Mouse (Mus musculus) hindbrain, embryonic 16.5 days (tissue): Measurements from ENCODE around the gene Olfr295. TPM values are rescaled to one million over a fixed set of nuclear protein-coding genes. Genes with fewer than 3 reads are reported as not detected.

Experiments
- ATAC-seq: fragments of 200-750 bp; cut with Nextera tagmentation; 2 replicates; pipeline ENCODE4 v1.8.0; 2017; ENCODE audit warnings: moderate TSS enrichment, moderate library complexity
- H3K27ac ChIP-seq: fragments of 300-500 bp; sonication (generic); 2 replicates; pipeline ENCODE4 v1.5.1; 2014; ENCODE audit warnings: low read depth, mild to moderate bottlenecking, control low read depth, low read length, moderate library complexity
- H3K27me3 ChIP-seq: fragments of 300-500 bp; sonication (generic); replicated peaks from 2 replicates; pipeline ENCODE4 v1.6.1; 2014; ENCODE audit warnings: low read length; ENCODE audit not compliant: control insufficient read depth, insufficient read depth
- H3K36me3 ChIP-seq: fragments of 300-500 bp; sonication (generic); 2 replicates; pipeline ENCODE4 v1.6.1; 2014; ENCODE audit warnings: mild to moderate bottlenecking, low read length, moderate library complexity, mixed read lengths; ENCODE audit not compliant: control insufficient read depth, insufficient read depth
- H3K4me1 ChIP-seq: fragments of 300-500 bp; sonication (generic); 2 replicates; pipeline ENCODE4 v1.6.1; 2014; ENCODE audit warnings: low read depth, low read length; ENCODE audit not compliant: control insufficient read depth, insufficient read depth
- H3K4me2 ChIP-seq: fragments of 300-500 bp; sonication (generic); 2 replicates; pipeline ENCODE4 v1.6.1; 2014; ENCODE audit warnings: mild to moderate bottlenecking, low read length, control low read depth, moderate library complexity
- H3K4me3 ChIP-seq: fragments of 300-500 bp; sonication (generic); 2 replicates; pipeline ENCODE4 v1.5.1; 2014; ENCODE audit warnings: mild to moderate bottlenecking, low read length, control low read depth, moderate library complexity
- H3K9ac ChIP-seq: fragments of 300-500 bp; sonication (generic); 2 replicates; pipeline ENCODE4 v1.6.1; 2014; ENCODE audit warnings: low read depth, mild to moderate bottlenecking, control low read depth, low read length, moderate library complexity
- H3K9me3 ChIP-seq: fragments of 300-500 bp; sonication (generic); 2 replicates; pipeline ENCODE4 v1.6.1; 2014; ENCODE audit warnings: mild to moderate bottlenecking, low read length, moderate library complexity; ENCODE audit not compliant: control insufficient read depth
- WGBS: fragments of 180-500 bp; shearing (Covaris S2); extraction: QIAGEN DNeasy Blood & Tissue Kit; methylation state at CpG from one replicate; pipeline ENCODE4 v1.1.7; 2014; 5-methylcytosine and 5-hydroxymethylcytosine counted together
- polyA plus RNA-seq: library from polyadenylated mRNA; unstranded; fragments of >200 nt; fragmentation: Nextera tagmentation; extraction: Ambion mirVana; gene quantifications from 2 replicates; pipeline ENCODE4 v1.2.1, GENCODE M21; 2015

Olfr295 gene
- polyA plus RNA-seq, result not detected in 2 replicates

GRCm38 (mm10) chr7:86583562-86583961, at the start of gene Olfr295:
Gene Olfr295, plus strand, starts transcription at chr7:86583862.
- Histone ChIP-seq H3K9ac (no peak within 1 kb of the TSS), H3K4me2 (no peak within 1 kb of the TSS), H3K36me3 (no peaks in the 10 kb centered on the region), H3K4me3 (no peak within 1 kb of the TSS), H3K27ac (no peak within 1 kb of the TSS), H3K4me1 (no peaks in the 10 kb centered on the region), H3K9me3 (no peaks in the 10 kb centered on the region), H3K27me3 (no peaks in the 10 kb centered on the region)
- WGBS, result 80% methylated on average over 2 of the region's 2 CpGs
- ATAC-seq, result no peak

- Histone ChIP-seq H3K4me1 (no peaks in the 10 kb centered on the region), H3K9me3 (no peaks in the 10 kb centered on the region), H3K9ac (no peak within 1 kb of the TSS), H3K27me3 (no peaks in the 10 kb centered on the region), H3K4me2 (no peak within 1 kb of the TSS), H3K27ac (no peak within 1 kb of the TSS), H3K4me3 (no peak within 1 kb of the TSS), H3K36me3 (no peaks in the 10 kb centered on the region)
- no peak for ATAC-seq
- 57% methylated on average over 2 of the region's 2 CpGs for WGBS
These were observed 32.9 kb downstream of the Olfr295 start, which contains the start of gene Olfr294 for GRCm38 (mm10) chr7:86616543-86616942. Gene Olfr294, minus strand, starts transcription at chr7:86616643.

Other genes starting within 250 kb of the Olfr295 start
- not detected in 2 replicates for gene Olfr307, start 246.3 kb upstream of the Olfr295 start, polyA plus RNA-seq
- gene Olfr305, start 216.9 kb upstream of the Olfr295 start, polyA plus RNA-seq, result not detected in 2 replicates
- gene Olfr304, start 197.2 kb upstream of the Olfr295 start, polyA plus RNA-seq, result not detected in 2 replicates
- not detected in 2 replicates for gene Olfr303, start 186.1 kb upstream of the Olfr295 start, polyA plus RNA-seq
- not detected in 2 replicates for gene Olfr301, start 180.0 kb upstream of the Olfr295 start, polyA plus RNA-seq
- not detected in 2 replicates for gene Olfr299, start 123.9 kb upstream of the Olfr295 start, polyA plus RNA-seq
- gene Olfr298, start 91.4 kb upstream of the Olfr295 start, polyA plus RNA-seq, result not detected in 2 replicates
- not detected in 2 replicates for gene Olfr297, start 63.9 kb upstream of the Olfr295 start, polyA plus RNA-seq
- gene Olfr294, start 32.8 kb downstream of the Olfr295 start, polyA plus RNA-seq, result not detected in 2 replicates
- not detected in 2 replicates for gene Olfr293, start 65.2 kb downstream of the Olfr295 start, polyA plus RNA-seq
- not detected in 2 replicates for gene Olfr292, start 104.5 kb downstream of the Olfr295 start, polyA plus RNA-seq
- gene Folh1, start 192.1 kb downstream of the Olfr295 start, polyA plus RNA-seq, result 2.4 and 3.7 TPM in 2 replicates
- gene Vmn2r77, start 211.2 kb downstream of the Olfr295 start, polyA plus RNA-seq, result not detected in 2 replicates